Mouse (Mus musculus): Measurements from ENCODE around the gene Ppm1a.

- TF ChIP-seq POLR2A (IDR thresholded peaks at IDR 0.05; ENCODE audit: borderline replicate concordance, extremely low read depth, insufficient read depth, insufficient read length, poor library complexity, severe bottlenecking) (no peak), CTCF (IDR thresholded peaks at IDR 0.05; ENCODE audit: borderline replicate concordance, extremely low read depth, insufficient read depth, insufficient read length) (no peak)
Observed at GRCm38 (mm10) chr12:72749500-72749899, 7.8 kb upstream of the Ppm1a start.
